Mouse (Mus musculus) R1 (cell line): Measurements from ENCODE around the gene Sh2b3.
A peak's percentile ranks its signal among the peaks of the same experiment; 100 is the strongest.

Experiments
- DNase-seq: peaks from one replicate; pipeline ENCODE4 v3.0.0-alpha.2; 2018; ENCODE audit warnings: low read depth, low spot score

The Sh2b3 gene

DNA sequence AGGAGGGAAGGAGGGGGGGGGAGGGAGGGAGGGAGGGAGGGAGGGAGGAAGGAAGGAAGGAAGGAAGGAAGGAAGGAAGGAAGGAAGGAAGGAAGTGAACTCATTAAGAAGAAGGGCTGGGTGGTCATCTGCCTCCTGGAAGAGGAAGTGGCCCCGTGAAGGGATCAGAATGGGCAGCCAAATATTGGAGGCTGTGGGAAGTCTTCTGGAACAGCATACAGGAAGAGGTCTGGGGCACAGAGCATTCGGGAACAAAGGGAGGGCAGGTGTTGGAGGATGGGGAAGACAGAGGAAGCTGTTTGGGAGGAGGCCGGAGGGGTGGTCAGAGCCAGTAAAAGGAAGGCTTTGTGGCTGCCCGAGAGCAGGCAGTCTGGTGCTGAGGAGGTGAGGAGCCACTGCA, 7.9 kb upstream of the Sh2b3 start:
- DNase-seq: no peak

DNA sequence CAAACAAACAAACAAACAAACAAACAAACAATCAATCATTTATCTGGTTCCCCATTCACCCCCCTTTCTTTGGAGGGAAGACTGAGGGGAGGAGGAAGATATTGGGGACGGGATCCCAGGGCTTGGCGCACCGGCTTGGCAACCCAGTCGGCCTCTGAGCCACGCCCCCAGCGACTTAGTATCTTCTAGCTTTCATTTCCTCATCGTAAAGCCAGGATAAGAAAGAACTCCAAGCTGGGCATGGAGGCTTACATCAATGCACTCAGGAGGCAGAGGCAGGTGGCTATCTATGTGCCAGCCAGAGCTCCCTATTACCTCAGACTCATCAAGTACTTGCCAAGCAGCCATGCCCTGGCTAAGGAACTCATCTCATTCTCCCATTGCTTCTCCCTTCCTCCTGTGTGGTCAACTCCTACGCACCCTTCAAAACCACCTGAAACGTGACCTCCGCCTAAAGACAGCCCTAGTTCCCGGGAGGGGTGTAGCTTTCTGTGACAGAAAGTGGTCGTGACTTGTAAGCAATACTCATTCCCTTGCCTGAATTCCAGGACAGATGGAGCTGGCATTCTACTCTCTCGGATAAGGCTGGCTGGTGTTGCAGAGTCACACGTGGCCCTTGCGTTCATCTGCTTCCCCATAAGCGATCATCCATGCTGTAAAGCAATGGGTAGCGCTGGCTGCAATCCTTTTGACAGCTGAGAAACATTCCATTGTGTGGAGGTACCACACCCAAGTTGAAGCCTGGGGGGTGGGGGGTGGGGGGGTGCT, 5.9 kb upstream of the Sh2b3 start:
- DNase-seq: peak; percentile 79

DNA sequence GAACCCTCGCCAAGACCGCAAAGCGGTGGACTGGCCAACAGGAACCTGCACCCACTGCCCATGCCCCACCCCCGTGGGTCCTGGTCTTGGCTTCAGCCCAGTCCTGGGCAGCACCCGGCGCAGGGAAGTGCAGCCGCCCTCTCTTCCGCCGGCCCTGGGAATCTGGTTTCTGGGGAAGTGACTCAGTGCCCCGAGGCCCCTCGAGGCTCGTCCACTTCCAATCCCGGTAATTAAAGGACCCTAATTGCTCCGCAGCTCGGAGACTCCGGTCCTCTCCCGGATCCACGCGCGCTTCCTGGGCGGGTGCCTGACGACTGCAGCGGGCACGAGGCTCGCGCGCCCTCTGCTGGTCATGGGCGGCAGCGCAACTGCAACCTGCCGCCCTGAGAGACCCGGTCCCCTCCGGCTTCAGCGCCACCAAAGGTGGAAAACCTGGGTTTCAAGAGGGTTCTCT, 5.2 kb upstream of the Sh2b3 start:
- peak; percentile 67 for DNase-seq

GRCm38 (mm10) chr5:121841973-121842372, 4.5 kb upstream of the Sh2b3 start:
- DNase-seq: peak; percentile 61

GRCm38 (mm10) chr5:121841516-121841915, 4.1 kb upstream of the Sh2b3 start:
- DNase-seq: peak; percentile 75

DNA sequence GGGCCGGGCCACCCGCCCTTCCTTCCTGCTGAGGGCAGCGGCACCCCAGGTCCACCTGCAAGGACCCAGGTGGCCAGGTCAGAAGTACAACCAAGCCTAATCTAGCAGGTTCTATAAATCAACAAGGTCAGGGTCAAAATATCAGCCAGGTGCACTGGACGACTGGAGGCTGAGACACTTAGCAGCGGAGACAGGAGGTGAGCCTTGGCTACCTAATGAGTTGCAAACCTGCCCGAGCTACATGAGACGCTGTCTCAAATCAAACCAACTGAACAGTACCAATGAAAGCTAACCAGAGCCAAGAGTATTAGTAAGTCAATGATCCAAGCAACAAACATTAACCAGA, 1.7 kb upstream of the Sh2b3 start:
- DNase-seq: no peak

GRCm38 (mm10) chr5:121838341-121839127, 1.1 kb upstream of the Sh2b3 start:
- DNase-seq: peak; percentile 83

- peak; percentile 95 for DNase-seq
These were observed 592 bp downstream of the Sh2b3 start for GRCm38 (mm10) chr5:121836692-121837415.

GRCm38 (mm10) chr5:121835949-121836691, 1.3 kb downstream of the Sh2b3 start:
- DNase-seq: no peak

- DNase-seq: no peak
These were observed 2.3 kb downstream of the Sh2b3 start for GRCm38 (mm10) chr5:121834991-121835747.

GRCm38 (mm10) chr5:121834241-121834606, 3.2 kb downstream of the Sh2b3 start:
- DNase-seq: no peak

- no peak for DNase-seq
These were observed 3.7 kb downstream of the Sh2b3 start for GRCm38 (mm10) chr5:121833572-121834240.

GRCm38 (mm10) chr5:121833159-121833558, 4.3 kb downstream of the Sh2b3 start:
- DNase-seq: no peak

GRCm38 (mm10) chr5:121832376-121833155, 4.9 kb downstream of the Sh2b3 start:
- DNase-seq: no peak

- no peak for DNase-seq
These were observed 6.3 kb downstream of the Sh2b3 start for GRCm38 (mm10) chr5:121831002-121831601.

DNA sequence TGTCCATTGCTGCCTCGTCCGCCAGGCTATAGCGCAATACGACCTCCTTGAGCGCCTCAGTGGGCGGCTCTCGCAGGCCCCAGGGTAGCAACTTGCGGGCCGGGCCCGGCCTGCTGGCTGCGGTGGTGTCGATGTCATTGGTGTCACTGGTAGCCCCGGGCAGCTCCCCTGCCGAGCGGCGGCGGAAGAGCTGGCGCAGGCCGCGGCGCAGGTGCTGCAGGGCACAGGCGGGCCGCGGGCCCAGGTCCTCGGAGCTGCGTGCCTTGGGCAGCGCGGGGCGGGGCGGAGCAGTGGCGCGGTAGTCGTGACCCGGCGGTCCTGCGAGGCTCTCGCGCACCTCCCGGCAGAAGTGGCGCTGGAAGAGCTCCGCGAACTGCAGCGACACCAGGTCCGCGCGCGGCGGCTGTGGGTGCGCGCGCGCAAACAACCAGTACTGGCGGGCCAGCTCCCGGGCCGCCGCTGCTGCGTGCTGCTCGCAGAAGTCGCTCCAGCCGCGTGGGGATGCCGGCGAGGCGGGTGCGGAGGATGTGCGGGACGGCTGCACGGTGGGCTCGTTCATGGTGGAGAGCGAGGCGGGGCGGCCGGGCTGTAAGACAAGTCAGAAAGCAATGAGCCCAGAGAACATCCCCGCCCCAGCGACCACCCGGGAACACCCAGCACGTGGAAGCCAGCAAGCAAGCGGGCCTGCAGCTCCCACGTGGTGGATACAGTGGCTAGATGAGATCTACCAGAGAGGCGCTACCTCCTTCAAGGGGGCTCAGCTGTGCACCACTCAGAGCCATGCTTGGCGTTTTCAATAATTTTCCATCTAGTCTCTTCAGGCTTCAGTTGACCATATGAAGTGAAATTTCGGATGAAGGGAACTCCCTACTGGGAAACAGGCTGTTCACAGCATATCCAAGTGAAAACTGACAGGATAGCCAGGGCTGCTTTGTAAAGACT, 8.7 kb downstream of the Sh2b3 start:
- DNase-seq: peak; percentile 77

DNA sequence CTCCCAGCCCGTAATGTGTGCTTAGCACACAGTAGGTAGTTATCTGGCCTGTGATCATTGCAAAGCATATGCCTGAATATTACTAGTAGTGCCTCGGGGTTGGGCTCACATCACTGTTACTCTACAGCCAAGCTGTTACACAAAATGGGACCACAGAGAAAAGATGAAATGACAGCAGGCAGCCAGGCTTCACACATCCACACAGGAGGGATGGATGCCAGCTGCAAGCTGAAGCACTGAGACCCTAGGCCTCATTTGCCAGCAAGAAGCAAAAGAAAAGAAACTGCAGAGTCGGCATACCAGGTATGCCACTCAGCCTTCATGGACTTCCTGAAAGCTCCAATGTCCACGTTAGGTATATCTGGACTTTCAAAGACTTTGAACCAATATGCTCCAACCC, 9.6 kb downstream of the Sh2b3 start:
- no peak for DNase-seq

DNA sequence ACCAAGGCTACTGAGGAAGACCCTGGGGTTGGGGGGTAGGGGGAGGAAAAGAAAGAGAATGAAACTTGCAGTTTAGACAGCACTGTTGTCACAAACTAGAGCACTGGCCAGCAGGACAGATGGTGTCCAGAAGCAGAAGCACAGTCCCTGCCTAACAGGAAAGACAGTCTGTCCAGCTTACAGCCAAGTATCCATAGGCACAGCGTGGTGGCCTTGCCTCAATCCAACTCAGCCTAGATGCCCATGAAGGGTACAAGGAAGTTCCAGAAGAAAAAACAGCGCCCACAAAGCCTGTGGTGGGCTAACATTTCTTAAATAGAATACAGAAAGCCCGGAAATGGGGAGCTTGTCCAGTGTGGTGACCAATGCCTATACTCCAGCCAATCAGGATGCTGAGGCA, 11.8 kb downstream of the Sh2b3 start:
- no peak for DNase-seq
